Mouse (Mus musculus) layer of hippocampus, adult 9-11 months (tissue): ENCODE results near the gene Fam160b1.

Experiments used
- DNase-seq: peaks from one replicate; pipeline ENCODE4 v3.0.0; 2022

Fam160b1 gene

DNA sequence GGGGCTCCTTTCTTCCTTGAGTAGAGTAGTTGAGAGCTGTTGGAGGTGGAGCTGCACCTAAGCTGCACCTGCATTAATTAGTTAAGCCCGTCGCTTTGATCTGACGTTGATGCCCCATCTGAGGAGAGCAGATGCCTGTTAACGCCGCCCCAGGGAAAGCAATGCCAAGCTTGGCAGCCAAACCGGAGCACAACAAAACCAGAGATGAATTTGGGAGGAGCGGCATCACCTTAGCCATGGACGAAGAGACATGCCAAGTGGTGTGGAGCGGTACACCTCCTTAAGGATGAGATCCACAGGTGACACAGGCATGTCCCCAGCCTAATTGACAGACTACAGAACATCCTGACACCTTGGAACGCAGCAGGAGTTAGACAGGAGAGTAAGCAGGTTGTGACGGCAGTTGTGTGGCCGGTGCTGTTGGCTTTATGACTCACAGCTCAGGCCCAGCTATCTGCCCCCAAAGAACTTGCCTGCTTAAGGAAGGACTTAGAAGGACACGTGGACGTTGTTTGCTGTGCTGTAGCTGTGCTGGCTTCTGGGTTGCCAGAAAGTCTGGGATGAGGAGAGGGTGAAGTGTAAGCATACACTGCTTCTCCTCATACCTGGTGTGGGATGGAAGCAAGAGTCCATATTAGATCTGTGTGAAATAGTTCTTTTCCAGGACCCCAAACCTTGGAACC, 67.4 kb downstream of the Fam160b1 start:
- DNase-seq: no peak

DNA sequence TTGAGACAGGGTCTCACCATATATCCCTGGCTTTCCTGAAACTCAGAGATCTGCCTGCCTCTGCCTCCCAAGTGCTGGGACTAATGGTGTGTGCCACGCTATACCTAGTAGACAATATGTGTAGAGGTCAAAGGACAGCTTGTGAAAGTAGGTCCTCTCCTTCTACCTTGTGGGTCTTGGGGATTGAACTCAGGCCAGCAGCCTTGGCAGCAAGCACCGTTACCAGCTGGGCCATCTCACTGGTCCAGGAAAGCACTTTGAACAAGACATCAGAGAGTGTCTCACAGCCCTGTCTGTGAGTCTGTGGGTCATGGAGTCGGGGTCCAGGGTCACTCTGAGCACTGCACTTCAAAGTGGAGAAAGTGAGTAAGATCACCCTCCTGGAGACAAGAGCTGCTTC, 68.2 kb downstream of the Fam160b1 start:
- no peak for DNase-seq

DNA sequence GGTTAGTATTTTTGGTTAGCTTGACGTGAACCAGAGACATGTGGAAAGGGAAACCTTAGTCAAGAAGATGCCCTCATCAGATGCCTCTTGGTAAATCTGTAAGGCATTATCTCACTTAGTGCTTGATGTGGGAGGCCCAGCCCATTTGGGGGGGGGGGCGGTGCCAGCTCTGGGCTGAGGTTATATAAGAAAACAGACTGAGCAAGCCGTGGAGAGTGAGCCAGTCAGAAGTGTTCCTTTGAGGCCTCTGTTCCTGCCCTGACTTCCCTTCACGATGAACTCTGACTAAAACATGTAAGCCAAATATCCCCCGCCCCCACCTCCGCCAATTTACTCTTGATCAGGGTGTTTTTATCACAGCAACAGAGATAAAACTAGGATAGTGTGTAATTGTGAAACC, 69.4 kb downstream of the Fam160b1 start:
- no peak for DNase-seq

DNA sequence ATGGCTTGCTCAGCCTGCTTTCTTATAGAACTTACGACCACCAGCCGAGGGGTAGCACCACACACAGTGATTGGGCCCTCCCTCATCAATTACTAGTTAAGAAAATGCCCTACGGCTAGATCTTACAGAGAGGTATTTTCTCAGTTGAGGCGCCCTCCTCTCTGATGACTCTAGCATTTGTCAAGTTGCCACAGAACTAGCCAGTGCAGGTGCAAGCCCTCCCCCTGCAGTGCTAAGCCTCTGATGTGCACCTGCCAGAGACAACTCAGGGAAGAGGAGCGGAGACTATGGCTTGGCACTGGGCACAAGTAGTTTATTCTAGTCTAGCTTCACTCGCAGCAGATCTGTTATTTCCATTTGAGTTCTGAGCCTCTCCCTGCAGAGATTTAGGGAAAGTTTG, 71.0 kb downstream of the Fam160b1 start:
- DNase-seq: no peak

DNA sequence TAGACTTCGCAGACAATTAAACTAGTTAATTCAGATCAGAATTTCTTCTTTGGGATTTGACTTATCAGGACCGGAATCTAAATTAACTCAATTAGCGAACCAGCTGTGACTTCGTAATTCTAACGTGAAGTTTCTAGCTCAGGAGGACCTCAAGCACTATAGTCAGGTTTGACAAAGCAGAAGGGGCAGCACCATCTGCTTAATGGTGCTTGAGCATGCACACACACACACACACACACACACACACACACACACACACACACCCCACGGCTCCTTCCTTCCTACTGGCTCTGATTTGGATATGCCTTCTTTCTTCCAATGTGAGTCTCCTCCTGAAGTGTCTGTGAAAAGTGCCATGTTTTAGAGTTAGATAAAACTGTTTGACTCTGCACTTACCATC, 73.5 kb downstream of the Fam160b1 start:
- no peak for DNase-seq

DNA sequence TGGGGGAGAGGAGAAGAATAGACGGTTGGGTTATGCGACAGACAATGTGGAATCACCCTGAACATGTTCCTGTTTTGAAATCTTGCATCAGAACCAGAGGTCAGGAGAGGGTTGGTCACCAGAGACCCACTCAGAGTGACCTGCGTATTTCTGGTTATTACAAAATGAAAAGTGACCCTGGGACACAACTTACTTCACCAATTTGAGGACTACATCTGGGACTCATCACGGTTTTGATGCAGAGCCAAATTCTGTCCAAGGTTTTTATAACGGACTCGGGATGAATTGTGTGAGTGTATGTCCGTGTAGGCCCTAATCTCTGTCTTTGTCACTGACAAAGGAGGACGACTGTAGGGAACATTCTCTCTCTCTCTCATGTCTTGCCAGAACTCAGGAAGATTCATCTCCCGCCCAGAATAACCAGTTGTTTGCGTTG, 76.1 kb downstream of the Fam160b1 start:
- DNase-seq: no peak

DNA sequence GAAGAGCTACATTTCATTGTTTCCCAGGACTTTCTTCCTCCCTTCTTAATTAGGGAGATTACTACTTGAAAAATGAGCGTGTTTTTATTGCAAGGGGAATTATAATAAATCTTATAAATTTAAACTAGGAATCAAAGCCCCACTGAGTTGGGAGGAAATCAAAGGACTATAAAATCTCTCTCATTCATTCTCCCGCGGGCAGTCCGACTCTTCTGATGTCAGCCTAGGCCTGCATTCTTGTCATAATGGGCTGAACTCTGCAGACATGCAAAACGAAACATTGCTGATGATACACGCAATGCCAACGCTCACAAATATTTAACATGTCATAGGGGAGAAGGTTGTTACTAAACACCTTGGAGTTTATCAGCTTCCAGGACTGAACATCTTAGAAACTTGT, 76.6 kb downstream of the Fam160b1 start:
- no peak for DNase-seq
